Mouse (Mus musculus) hindbrain, embryonic 13.5 days (tissue): ENCODE measurements around the gene Tmsb4x. TPM values are rescaled to one million over a fixed set of nuclear protein-coding genes. Genes with fewer than 3 reads are reported as not detected.

Experiments
- ATAC-seq: fragments of 200-750 bp; cut with Nextera tagmentation; 2 replicates; pipeline ENCODE4 v1.8.0; 2017; ENCODE audit warnings: moderate TSS enrichment; ENCODE audit not compliant: low FRiP score
- H3K27ac ChIP-seq: fragments of 300-500 bp; sonication (generic); 2 replicates; pipeline ENCODE4 v1.5.1; 2015; ENCODE audit warnings: inconsistent platforms, mild to moderate bottlenecking, moderate library complexity
- H3K27me3 ChIP-seq: fragments of 300-500 bp; sonication (generic); 2 replicates; pipeline ENCODE4 v1.6.1; 2015; ENCODE audit warnings: mild to moderate bottlenecking, inconsistent platforms
- H3K36me3 ChIP-seq: fragments of 300-500 bp; sonication (generic); 2 replicates; pipeline ENCODE4 v1.6.1; 2015; ENCODE audit warnings: mild to moderate bottlenecking, inconsistent platforms
- H3K4me1 ChIP-seq: fragments of 300-500 bp; sonication (generic); replicated peaks from 2 replicates; pipeline ENCODE4 v1.6.1; 2015; ENCODE audit warnings: inconsistent platforms
- H3K4me2 ChIP-seq: fragments of 300-500 bp; sonication (generic); 2 replicates; pipeline ENCODE4 v1.6.1; 2015; ENCODE audit warnings: inconsistent platforms, mild to moderate bottlenecking, moderate library complexity
- H3K4me3 ChIP-seq: fragments of 300-500 bp; sonication (generic); 2 replicates; pipeline ENCODE4 v1.5.1; 2015; ENCODE audit warnings: mild to moderate bottlenecking, inconsistent platforms
- H3K9ac ChIP-seq: fragments of 300-500 bp; sonication (generic); 2 replicates; pipeline ENCODE4 v1.6.1; 2015; ENCODE audit warnings: mild to moderate bottlenecking, inconsistent platforms
- H3K9me3 ChIP-seq: fragments of 300-500 bp; sonication (generic); 2 replicates; pipeline ENCODE4 v1.6.1; 2016; ENCODE audit warnings: inconsistent platforms
- WGBS: fragments of 180-500 bp; shearing (Covaris S2); methylation state at CpG from one replicate; pipeline ENCODE4 v1.1.7; 2015; 5-methylcytosine and 5-hydroxymethylcytosine counted together
- polyA plus RNA-seq: library from polyadenylated mRNA; unstranded; fragments of >200 nt; fragmentation: Nextera tagmentation; extraction: Ambion mirVana; gene quantifications from 2 replicates; pipeline ENCODE4 v1.2.1, GENCODE M21; 2015

The Tmsb4x gene
- 6,428 and 6,647 TPM in 2 replicates for polyA plus RNA-seq

DNA sequence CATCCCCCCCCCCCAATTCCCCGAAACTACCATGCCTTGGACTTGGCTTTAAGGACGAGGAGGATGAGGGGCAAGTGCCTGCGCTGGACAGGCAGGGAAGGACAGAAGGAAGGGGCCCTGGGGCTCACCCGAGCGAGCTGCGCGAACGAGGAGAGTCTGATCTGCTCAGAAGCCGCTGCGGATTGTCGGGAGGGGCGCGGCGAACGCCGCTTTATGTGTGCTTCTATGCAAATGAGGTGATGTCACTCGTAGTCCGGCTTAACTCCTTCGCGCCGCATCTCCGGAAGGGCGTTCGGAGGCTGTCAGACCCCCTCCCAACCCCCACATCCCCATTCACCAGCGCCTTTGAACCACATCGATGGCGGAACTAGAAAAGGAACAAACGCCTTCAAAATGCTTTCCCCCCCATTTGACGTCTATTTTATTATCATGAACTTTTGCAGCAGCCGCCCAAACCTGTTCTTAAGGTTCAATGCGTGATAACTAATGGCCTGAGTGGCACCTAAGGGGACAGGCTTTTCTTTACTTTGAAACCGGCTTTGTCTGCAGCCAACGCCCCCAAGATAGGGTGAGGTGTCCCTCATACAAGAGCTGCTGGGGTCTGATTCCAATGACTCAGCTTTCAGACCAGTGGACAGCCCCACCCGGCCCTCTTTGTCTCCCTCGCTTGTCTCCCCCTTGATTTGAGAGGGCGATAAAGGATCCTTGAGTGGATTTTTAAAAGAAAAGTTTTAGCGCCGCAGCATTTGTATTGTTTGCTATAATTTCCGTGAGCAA is at the start of gene Tmsb4x:
Gene Tmsb4x, minus strand, starts transcription at position 338 of the 777 bp plus-strand sequence.
- H3K27ac ChIP-seq = peak within 1 kb of the TSS; percentile 96
- 13% methylated on average over 33 of the region's 39 CpGs for WGBS
- ATAC-seq = peak; percentile 89
- H3K4me1 ChIP-seq = peaks cover 21% of the 10 kb centered on the region
- peaks cover 13% of the 10 kb centered on the region; the same call in 1 of the 2 replicates for H3K27me3 ChIP-seq
- H3K9ac ChIP-seq = peak within 1 kb of the TSS; percentile 89
- H3K9me3 ChIP-seq = no peaks in the 10 kb centered on the region
- peak within 1 kb of the TSS; percentile 58 for H3K4me2 ChIP-seq
- peak within 1 kb of the TSS; percentile 58 for H3K4me3 ChIP-seq
- H3K36me3 ChIP-seq = no peaks in the 10 kb centered on the region

- WGBS = 93% methylated on average over 3 of the region's 3 CpGs
These were observed 32.6 kb upstream of the Tmsb4x start for GRCm38 (mm10) chrX:167241736-167242135.

DNA sequence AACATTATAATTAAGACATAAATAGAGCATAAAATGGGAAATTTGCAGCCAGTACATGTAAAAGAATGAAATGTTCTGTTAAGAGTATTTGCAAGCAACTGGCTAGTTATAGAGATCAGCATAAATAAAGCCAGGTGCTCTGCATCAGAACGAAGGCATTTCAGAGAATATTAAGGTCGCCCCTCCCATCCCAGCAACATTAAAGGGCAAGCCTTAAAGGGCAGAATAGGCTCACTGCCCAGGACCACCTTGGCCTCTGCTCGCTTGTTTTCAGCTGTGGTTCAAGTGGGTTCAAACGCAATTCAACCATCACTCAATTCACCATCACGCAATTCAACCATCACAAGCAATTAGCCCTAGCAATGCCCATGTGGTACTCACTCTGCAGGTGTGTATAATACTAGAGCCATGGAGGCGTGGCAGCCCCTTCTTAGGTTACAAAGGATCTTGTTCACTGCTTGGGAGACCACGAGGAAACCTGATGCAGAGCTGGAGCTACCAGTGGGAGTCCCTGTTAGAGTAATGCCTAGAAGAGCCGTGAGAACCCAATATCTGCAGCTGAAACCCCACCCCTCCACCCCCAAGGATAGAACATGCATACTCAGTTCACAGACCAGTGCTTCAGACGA is 30.3 kb upstream of the Tmsb4x start:
- WGBS = 62% methylated on average over 9 of the region's 9 CpGs

More at GRCm38 (mm10) chrX:167241736-167242135, 32.6 kb upstream of the Tmsb4x start:
- no peaks in the 10 kb centered on the region for H3K9me3 ChIP-seq
- peaks cover 16% of the 10 kb centered on the region; the same call in 1 of the 2 replicates for H3K27me3 ChIP-seq
- no peak overlapping the region for H3K4me3 ChIP-seq
- H3K4me2 ChIP-seq = no peak overlapping the region
- no peak overlapping the region for H3K9ac ChIP-seq
- H3K36me3 ChIP-seq = no peaks in the 10 kb centered on the region
- no peak overlapping the region for H3K27ac ChIP-seq
- ATAC-seq = no peak
- H3K4me1 ChIP-seq = no peaks in the 10 kb centered on the region

GRCm38 (mm10) chrX:167233104-167233687 is 24.1 kb upstream of the Tmsb4x start:
- no peaks in the 10 kb centered on the region for H3K9me3 ChIP-seq
- no peak overlapping the region for H3K9ac ChIP-seq
- no peak overlapping the region for H3K4me2 ChIP-seq
- no peak overlapping the region for H3K4me3 ChIP-seq
- 0 out of 2 replicates have a peak, but pooled peaks cover 7% of the 10 kb centered on the region for H3K27me3 ChIP-seq
- no peaks in the 10 kb centered on the region for H3K4me1 ChIP-seq
- 27% methylated on average over 9 of the region's 9 CpGs for WGBS
- no peaks in the 10 kb centered on the region for H3K36me3 ChIP-seq
- H3K27ac ChIP-seq = peak overlapping the region; percentile 18; the same call in 1 of the 2 replicates
- peak; percentile 75 for ATAC-seq

More for the DNA sequence above, 30.3 kb upstream of the Tmsb4x start:
- Histone ChIP-seq H3K27ac (no peak overlapping the region), H3K27me3 (peaks cover 18% of the 10 kb centered on the region; the same call in 1 of the 2 replicates), H3K4me2 (no peak overlapping the region), H3K36me3 (no peaks in the 10 kb centered on the region), H3K9me3 (no peaks in the 10 kb centered on the region), H3K4me3 (no peak overlapping the region), H3K9ac (no peak overlapping the region), H3K4me1 (no peaks in the 10 kb centered on the region)
- no peak for ATAC-seq

- Histone ChIP-seq H3K9ac (no peak overlapping the region), H3K9me3 (no peaks in the 10 kb centered on the region), H3K4me3 (no peak overlapping the region), H3K27me3 (0 out of 2 replicates have a peak, but pooled peaks cover 8% of the 10 kb centered on the region), H3K4me1 (no peaks in the 10 kb centered on the region), H3K4me2 (no peak overlapping the region), H3K27ac (no peak overlapping the region), H3K36me3 (no peaks in the 10 kb centered on the region)
- WGBS = 44% methylated on average over 8 of the region's 8 CpGs
- no peak for ATAC-seq
These were observed 22.0 kb upstream of the Tmsb4x start for GRCm38 (mm10) chrX:167231150-167231549.

GRCm38 (mm10) chrX:167229819-167230218 is 20.7 kb upstream of the Tmsb4x start:
- H3K36me3 ChIP-seq = no peaks in the 10 kb centered on the region
- 0 out of 2 replicates have a peak, but pooled peaks cover 8% of the 10 kb centered on the region for H3K27me3 ChIP-seq
- no peak overlapping the region for H3K4me2 ChIP-seq
- ATAC-seq = no peak
- H3K4me1 ChIP-seq = no peaks in the 10 kb centered on the region
- H3K9me3 ChIP-seq = no peaks in the 10 kb centered on the region
- H3K9ac ChIP-seq = no peak overlapping the region
- H3K4me3 ChIP-seq = no peak overlapping the region
- no peak overlapping the region for H3K27ac ChIP-seq
- 62% methylated on average over 1 of the region's 1 CpGs for WGBS

DNA sequence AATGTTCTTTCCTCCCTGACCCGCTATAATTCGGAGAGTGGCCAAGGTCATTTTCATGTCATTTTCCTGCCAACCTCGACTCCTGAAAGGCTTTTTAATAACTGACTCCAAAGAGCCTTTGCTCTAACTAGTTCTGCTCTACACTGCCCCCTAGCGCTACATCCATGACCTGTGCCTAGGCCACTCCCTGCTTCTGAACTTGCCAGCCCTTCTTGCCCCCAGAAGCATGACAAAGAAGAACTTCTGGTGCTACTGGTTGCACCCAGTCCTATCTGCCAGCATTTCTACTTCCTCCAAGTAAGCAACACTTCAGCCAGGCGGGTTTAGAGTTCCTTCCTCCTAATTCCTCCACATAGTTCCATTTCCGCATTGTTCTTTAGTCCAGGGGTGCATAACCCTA is 20.1 kb upstream of the Tmsb4x start:
- no peaks in the 10 kb centered on the region for H3K4me1 ChIP-seq
- H3K27ac ChIP-seq = no peak overlapping the region
- 0 out of 2 replicates have a peak, but pooled peaks cover 3% of the 10 kb centered on the region for H3K27me3 ChIP-seq
- no peaks in the 10 kb centered on the region for H3K36me3 ChIP-seq
- H3K9me3 ChIP-seq = no peaks in the 10 kb centered on the region
- no peak overlapping the region for H3K4me3 ChIP-seq
- no peak overlapping the region for H3K4me2 ChIP-seq
- no peak overlapping the region for H3K9ac ChIP-seq
- ATAC-seq = no peak
- 40% methylated on average over 6 of the region's 6 CpGs for WGBS

GRCm38 (mm10) chrX:167227756-167228155 is 18.6 kb upstream of the Tmsb4x start:
- no peak overlapping the region for H3K4me2 ChIP-seq
- 0 out of 2 replicates have a peak, but pooled peaks cover 3% of the 10 kb centered on the region for H3K27me3 ChIP-seq
- H3K9me3 ChIP-seq = no peaks in the 10 kb centered on the region
- WGBS = 95% methylated on average over 6 of the region's 6 CpGs
- H3K36me3 ChIP-seq = no peaks in the 10 kb centered on the region
- no peaks in the 10 kb centered on the region for H3K4me1 ChIP-seq
- no peak overlapping the region for H3K27ac ChIP-seq
- no peak overlapping the region for H3K9ac ChIP-seq
- no peak overlapping the region for H3K4me3 ChIP-seq
- ATAC-seq = no peak

- H3K9me3 ChIP-seq = no peaks in the 10 kb centered on the region
- WGBS = 83% methylated on average over 7 of the region's 7 CpGs
- no peak overlapping the region for H3K27ac ChIP-seq
These were observed 18.0 kb upstream of the Tmsb4x start for GRCm38 (mm10) chrX:167227138-167227537.

GRCm38 (mm10) chrX:167226570-167226969 is 17.5 kb upstream of the Tmsb4x start:
- Histone ChIP-seq H3K4me1 (no peaks in the 10 kb centered on the region), H3K27me3 (0 out of 2 replicates have a peak, but pooled peaks cover 3% of the 10 kb centered on the region), H3K9me3 (no peaks in the 10 kb centered on the region), H3K9ac (no peak overlapping the region), H3K36me3 (no peaks in the 10 kb centered on the region), H3K4me2 (no peak overlapping the region), H3K4me3 (no peak overlapping the region), H3K27ac (no peak overlapping the region)
- WGBS = 88% methylated on average over 5 of the region's 5 CpGs
- no peak for ATAC-seq

More at GRCm38 (mm10) chrX:167227138-167227537, 18.0 kb upstream of the Tmsb4x start:
- Histone ChIP-seq H3K4me2 (no peak overlapping the region), H3K9ac (no peak overlapping the region), H3K36me3 (no peaks in the 10 kb centered on the region), H3K27me3 (0 out of 2 replicates have a peak, but pooled peaks cover 3% of the 10 kb centered on the region), H3K4me1 (no peaks in the 10 kb centered on the region), H3K4me3 (no peak overlapping the region)
- ATAC-seq = no peak

DNA sequence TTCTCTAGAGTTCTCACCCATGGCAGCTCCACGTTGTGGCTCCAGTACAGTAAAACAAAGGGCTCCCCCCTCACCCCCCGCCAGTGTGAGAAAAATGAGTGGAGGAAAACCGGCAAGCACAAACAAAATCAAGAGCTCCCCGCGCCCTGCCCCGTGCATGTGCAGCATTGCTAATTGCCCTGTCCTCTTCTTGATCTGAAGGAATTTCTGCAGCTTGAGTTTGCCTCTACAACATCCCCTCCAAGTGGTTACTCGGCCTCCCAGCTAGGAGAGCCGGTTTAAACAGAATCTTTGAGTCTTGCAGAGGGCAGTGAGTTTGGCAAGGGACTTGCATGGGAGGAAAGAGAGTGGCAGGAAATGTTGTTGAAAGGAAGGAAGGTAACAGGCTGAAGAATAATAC is 3.6 kb upstream of the Tmsb4x start:
- H3K36me3 ChIP-seq = no peaks in the 10 kb centered on the region
- no peak overlapping the region for H3K9ac ChIP-seq
- H3K27me3 ChIP-seq = peaks cover 10% of the 10 kb centered on the region; the same call in 1 of the 2 replicates
- H3K4me3 ChIP-seq = no peak overlapping the region
- peaks cover 16% of the 10 kb centered on the region for H3K4me1 ChIP-seq
- ATAC-seq = peak; percentile 9; the same call in 1 of the 2 replicates
- WGBS = 19% methylated on average over 8 of the region's 8 CpGs
- 0 out of 2 replicates have a peak overlapping the region, but pooled peaks have one; percentile 18 for H3K27ac ChIP-seq
- H3K4me2 ChIP-seq = no peak overlapping the region
- no peaks in the 10 kb centered on the region for H3K9me3 ChIP-seq
